ENCODE assay signal across 8 mouse cellular contexts in the genomic region with DNA sequence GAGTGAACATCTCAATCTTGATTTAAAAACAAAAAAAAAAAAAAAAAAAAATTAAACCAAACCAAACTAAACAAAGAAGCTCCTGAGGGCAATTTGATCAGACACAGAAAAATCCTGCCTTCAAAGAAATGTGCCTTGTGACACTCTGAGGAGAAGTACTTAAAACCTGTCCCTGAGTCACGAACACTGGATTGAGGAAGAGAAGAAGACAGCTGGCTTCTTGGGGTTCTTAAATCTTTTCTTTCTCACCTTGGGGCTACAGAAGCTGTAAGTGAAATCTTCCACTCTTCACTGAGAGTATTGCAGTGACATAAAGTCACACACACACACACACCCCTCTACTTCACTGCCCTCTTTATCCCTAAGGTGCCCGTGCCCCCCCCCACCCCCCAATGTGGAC. TPM values are rescaled to one million over a fixed set of nuclear protein-coding genes. Genes with fewer than 3 reads are reported as not detected.
DNase-seq lines count a peak whose midpoint lies in the region; ATAC-seq and TF ChIP-seq lines count a peak whose summit lies in the region.

No protein-coding gene starts in this region.

- WGBS in cerebellum, adult 2 months: 15% methylated on average over 2 of the region's 2 CpGs
- 7% methylated on average over 2 of the region's 2 CpGs for WGBS in neural tube, embryonic 11.5 days
- WGBS in liver, embryonic 13.5 days (ENCODE audit: insufficient replicate concordance): 29% methylated on average over 2 of the region's 2 CpGs

- DNase-seq in cerebellum, adult 2 months: no peak
- DNase-seq in cerebellum, adult 18-20 months: no peak
- no peak for DNase-seq in neural tube, embryonic 11.5 days (ENCODE audit: low spot score)
- no peak for DNase-seq in neural tube, embryonic 10.5 days (ENCODE audit: extremely low spot score, low spot score)
- DNase-seq in liver, embryonic 13.5 days: no peak
- DNase-seq in retina, postnatal 1 day: no peak
- DNase-seq in frontal cortex, postnatal 10 days (ENCODE audit: low spot score in 2 of 2): no peak

- H3K27me3 ChIP-seq in cerebellum, adult 2 months (ENCODE audit: control insufficient read depth, insufficient read depth, low read length): no peaks in the 10 kb centered on the region
- no peaks in the 10 kb centered on the region for H3K27me3 ChIP-seq in neural tube, embryonic 11.5 days (ENCODE audit: control insufficient read depth, insufficient read depth, low read length)
- H3K27me3 ChIP-seq in liver, embryonic 13.5 days: peaks cover 59% of the 10 kb centered on the region

- peaks cover 3% of the 10 kb centered on the region; the same call in 1 of the 2 replicates for H3K4me1 ChIP-seq in cerebellum, adult 2 months (ENCODE audit: control insufficient read depth, insufficient read depth, low read length)
- peaks cover 10% of the 10 kb centered on the region for H3K4me1 ChIP-seq in neural tube, embryonic 11.5 days (ENCODE audit: control insufficient read depth, insufficient read depth, low read length)
- H3K4me1 ChIP-seq in liver, embryonic 13.5 days (replicated peaks): peaks cover 8% of the 10 kb centered on the region; the same call in 1 of the 2 replicates

- no peak for TF ChIP-seq POLR2A in cerebellum, adult 2 months (IDR thresholded peaks at IDR 0.05; ENCODE audit: borderline replicate concordance, insufficient read depth, low read length)

- no peak overlapping the region for H3K27ac ChIP-seq in cerebellum, adult 2 months (ENCODE audit: insufficient read depth, low read length)
- H3K27ac ChIP-seq in neural tube, embryonic 11.5 days (ENCODE audit: low read depth, low read length): no peak overlapping the region
- H3K27ac ChIP-seq in liver, embryonic 13.5 days: no peak overlapping the region

- no peaks in the 10 kb centered on the region for H3K36me3 ChIP-seq in neural tube, embryonic 11.5 days (ENCODE audit: control insufficient read depth, insufficient read depth, low read length)
- H3K36me3 ChIP-seq in liver, embryonic 13.5 days: no peaks in the 10 kb centered on the region

- peak; percentile 13 for ATAC-seq in neural tube, embryonic 11.5 days (ENCODE audit: insufficient read depth, low FRiP score, low TSS enrichment)
- no peak for ATAC-seq in liver, embryonic 13.5 days (ENCODE audit: low read depth)
- no peak for ATAC-seq in activated CD4-positive, CD25-positive, alpha-beta regulatory T cell, adult 4 months

- no peak for TF ChIP-seq CTCF in cerebellum, adult 2 months (IDR thresholded peaks at IDR 0.05; ENCODE audit: borderline replicate concordance, insufficient read depth, low read depth, low read length)

- no peaks in the 10 kb centered on the region for H3K9me3 ChIP-seq in neural tube, embryonic 11.5 days (ENCODE audit: control insufficient read depth, low read length)
- no peaks in the 10 kb centered on the region for H3K9me3 ChIP-seq in liver, embryonic 13.5 days (replicated peaks)

- peak overlapping the region; percentile 95 for H3K9ac ChIP-seq in neural tube, embryonic 11.5 days (ENCODE audit: low read length)
- no peak overlapping the region for H3K9ac ChIP-seq in liver, embryonic 13.5 days

- H3K4me3 ChIP-seq in cerebellum, adult 2 months (replicated peaks; ENCODE audit: insufficient read depth, low read depth, low read length): peak overlapping the region; percentile 87
- H3K4me3 ChIP-seq in neural tube, embryonic 11.5 days (ENCODE audit: low read depth, low read length): peak overlapping the region; percentile 85
- peak overlapping the region; percentile 60 for H3K4me3 ChIP-seq in liver, embryonic 13.5 days (replicated peaks)

- peak overlapping the region; percentile 78 for H3K4me2 ChIP-seq in neural tube, embryonic 11.5 days (ENCODE audit: low read depth)
- H3K4me2 ChIP-seq in liver, embryonic 13.5 days: peak overlapping the region; percentile 72

RNA-seq across cellular contexts. Expression of gene Mark1, which starts 0.7 kb away (rescaled TPM):
- polyA plus RNA-seq in cerebellum, adult 2 months (2012; rRNA removed): 31.0 and 32.2 TPM in 2 replicates
- 5.6 and 7.1 TPM in 2 replicates for polyA plus RNA-seq in neural tube, embryonic 11.5 days (2014; fragmentation: Nextera tagmentation; extraction: Ambion mirVana)
- polyA plus RNA-seq in liver, embryonic 13.5 days (2015; fragmentation: Nextera tagmentation; extraction: Ambion mirVana): 0.13 and 0.16 TPM in 2 replicates
- not detected for polyA plus RNA-seq in activated CD4-positive, CD25-positive, alpha-beta regulatory T cell, adult 4 months (2017; shearing (Covaris generic))
